Mouse (Mus musculus) adrenal gland, adult 8-10 months (tissue): ENCODE measurements at regions not wholly inside any gene's neighbourhood (a gene's known extent, or its start where the extent isn't known, plus 50 kb on each side); places are given as distances from the start of the nearest gene placed in this dataset.
A peak's percentile ranks its signal among the peaks of the same experiment; 100 is the strongest.

Source experiments
- DNase-seq: peaks from one replicate; pipeline ENCODE4 v3.0.0; 2022

- DNase-seq: no peak
Measured at GRCm38 (mm10) chr15:67901191-67901601, 1400.5 kb upstream of the Lrrc6 start.

GRCm38 (mm10) chr15:67899772-67900171, 1399.1 kb upstream of the Lrrc6 start:
- DNase-seq: no peak

GRCm38 (mm10) chr15:67898959-67899403, 1398.3 kb upstream of the Lrrc6 start:
- peak; percentile 89 for DNase-seq

GRCm38 (mm10) chr15:67892066-67892465, 1391.4 kb upstream of the Lrrc6 start:
- no peak for DNase-seq

GRCm38 (mm10) chr15:67890612-67891304, 1390.0 kb upstream of the Lrrc6 start:
- no peak for DNase-seq

- DNase-seq: no peak
Measured at GRCm38 (mm10) chr15:67888548-67888947, 1387.8 kb upstream of the Lrrc6 start.

- no peak for DNase-seq
Measured at GRCm38 (mm10) chr15:67855291-67855690, 1354.6 kb upstream of the Lrrc6 start.

- no peak for DNase-seq
Measured at GRCm38 (mm10) chr15:67850118-67850517, 1349.4 kb upstream of the Lrrc6 start.

GRCm38 (mm10) chr15:67845707-67846106, 1345.0 kb upstream of the Lrrc6 start:
- DNase-seq: no peak

- DNase-seq: no peak
Measured at GRCm38 (mm10) chr15:67840671-67841070, 1340.0 kb upstream of the Lrrc6 start.

- no peak for DNase-seq
Measured at GRCm38 (mm10) chr15:67825796-67826484, 1325.2 kb upstream of the Lrrc6 start.

- DNase-seq: no peak
Measured at GRCm38 (mm10) chr15:67823226-67823625, 1322.5 kb upstream of the Lrrc6 start.

- no peak for DNase-seq
Measured at GRCm38 (mm10) chr15:67799871-67800270, 1299.2 kb upstream of the Lrrc6 start.

GRCm38 (mm10) chr15:67795578-67795977, 1294.9 kb upstream of the Lrrc6 start:
- no peak for DNase-seq

- DNase-seq: no peak
Measured at GRCm38 (mm10) chr15:67792822-67793221, 1292.1 kb upstream of the Lrrc6 start.

GRCm38 (mm10) chr15:67788587-67788986, 1287.9 kb upstream of the Lrrc6 start:
- no peak for DNase-seq

GRCm38 (mm10) chr15:67785583-67785982, 1284.9 kb upstream of the Lrrc6 start:
- DNase-seq: no peak

GRCm38 (mm10) chr15:67783754-67784153, 1283.0 kb upstream of the Lrrc6 start:
- no peak for DNase-seq

- no peak for DNase-seq
Measured at GRCm38 (mm10) chr15:67782505-67782904, 1281.8 kb upstream of the Lrrc6 start.

GRCm38 (mm10) chr15:67780856-67781255, 1280.1 kb upstream of the Lrrc6 start:
- DNase-seq: no peak

GRCm38 (mm10) chr15:67767624-67768023, 1266.9 kb upstream of the Lrrc6 start:
- no peak for DNase-seq

GRCm38 (mm10) chr15:67759221-67759620, 1258.5 kb upstream of the Lrrc6 start:
- DNase-seq: no peak

GRCm38 (mm10) chr15:67750582-67750981, 1249.9 kb upstream of the Lrrc6 start:
- DNase-seq: no peak

- DNase-seq: no peak
Measured at GRCm38 (mm10) chr15:67743332-67743731, 1242.6 kb upstream of the Lrrc6 start.
